Comparison of ENCODE assay signal across 8 mouse cellular contexts in the genomic region with DNA sequence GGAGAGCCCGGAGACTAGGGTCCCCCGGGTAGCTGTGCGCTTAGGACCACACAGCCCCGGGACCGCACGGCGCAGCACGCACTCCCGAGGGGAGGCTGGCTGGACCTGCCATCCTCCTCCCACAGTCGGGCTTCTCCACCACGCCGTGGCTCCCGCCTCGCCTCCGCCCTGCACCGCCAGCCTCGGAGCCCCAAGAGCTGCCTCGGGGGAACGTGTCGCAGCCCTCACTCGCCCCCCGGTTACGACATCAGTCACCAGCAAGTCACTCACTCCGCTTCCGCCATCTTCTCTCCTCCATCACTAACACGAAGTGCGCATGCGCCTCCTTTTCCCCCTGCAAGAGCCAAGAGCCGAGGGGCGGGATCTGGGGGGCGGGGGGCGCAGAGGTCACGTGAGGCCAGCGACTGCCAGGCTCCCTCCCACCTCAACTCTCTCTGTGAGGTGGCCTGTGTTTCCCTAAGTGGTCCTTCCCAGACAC. TPM values are rescaled to one million over a fixed set of nuclear protein-coding genes. Genes with fewer than 3 reads are reported as not detected.
A peak's percentile ranks its signal among the peaks of the same experiment; 100 is the strongest.
DNase-seq lines count a peak whose midpoint lies in the region; ATAC-seq and TF ChIP-seq lines count a peak whose summit lies in the region.

Gene Phc3, minus strand, starts transcription at position 312 of the 478 bp plus-strand sequence.

- H3K79me2 ChIP-seq in CH12.LX (replicated peaks; ENCODE audit: control insufficient read depth, extremely low read depth, insufficient read depth, poor library complexity, severe bottlenecking), result peaks cover 33% of the 10 kb centered on the region

- H3K4me1 ChIP-seq in CH12.LX (ENCODE audit: control insufficient read depth in 1 of 2, insufficient read depth in 2 of 2), result peaks cover 5 to 21% of the 10 kb centered on the region in 2 experiments
- H3K4me1 ChIP-seq in forebrain, embryonic 12.5 days, result peaks cover 8% of the 10 kb centered on the region
- H3K4me1 ChIP-seq in heart, postnatal 0 days (ENCODE audit: control insufficient read depth, insufficient read depth), result peaks cover 15% of the 10 kb centered on the region
- peaks cover 5% of the 10 kb centered on the region for H3K4me1 ChIP-seq in liver, postnatal 0 days (ENCODE audit: insufficient read depth)
- H3K4me1 ChIP-seq in neural tube, embryonic 14.5 days (ENCODE audit: control insufficient read depth, insufficient read depth, low read length), result peaks cover 4% of the 10 kb centered on the region; the same call in 1 of the 2 replicates

- H3K4me2 ChIP-seq in CH12.LX (ENCODE audit: insufficient read depth, low read depth, poor library complexity, severe bottlenecking), result peak within 1 kb of the TSS; percentile 98
- H3K4me2 ChIP-seq in forebrain, embryonic 12.5 days, result peak within 1 kb of the TSS; percentile 55
- peak within 1 kb of the TSS; percentile 73 for H3K4me2 ChIP-seq in heart, postnatal 0 days (ENCODE audit: low read depth, low read length)
- peak within 1 kb of the TSS; percentile 84 for H3K4me2 ChIP-seq in liver, postnatal 0 days (ENCODE audit: low read depth, low read length)
- peak within 1 kb of the TSS; percentile 59 for H3K4me2 ChIP-seq in neural tube, embryonic 14.5 days (ENCODE audit: low read depth, low read length)

- under 1% methylated on average over 29 of the region's 34 CpGs for WGBS in forebrain, embryonic 12.5 days
- WGBS in heart, postnatal 0 days, result under 1% methylated on average over 18 of the region's 34 CpGs
- under 1% methylated on average over 25 of the region's 34 CpGs for WGBS in liver, postnatal 0 days (ENCODE audit: insufficient replicate concordance)
- under 1% methylated on average over 31 of the region's 34 CpGs for WGBS in neural tube, embryonic 14.5 days

- TF ChIP-seq EP300 in CH12.LX (IDR thresholded peaks at IDR 0.05; ENCODE audit: low read length), result no peak
- TF ChIP-seq EP300 in heart, postnatal 0 days (IDR thresholded peaks at IDR 0.05; ENCODE audit: low read depth), result no peak
- TF ChIP-seq EP300 in liver, postnatal 0 days (IDR thresholded peaks at IDR 0.05; ENCODE audit: low read depth), result no peak

- no peaks in the 10 kb centered on the region for H3K27me3 ChIP-seq in CH12.LX (replicated peaks)
- H3K27me3 ChIP-seq in forebrain, embryonic 12.5 days, result no peaks in the 10 kb centered on the region
- no peaks in the 10 kb centered on the region for H3K27me3 ChIP-seq in heart, postnatal 0 days (ENCODE audit: control insufficient read depth, insufficient read depth, low read length)
- H3K27me3 ChIP-seq in liver, postnatal 0 days (ENCODE audit: insufficient read depth, low read length), result no peaks in the 10 kb centered on the region
- H3K27me3 ChIP-seq in neural tube, embryonic 14.5 days (ENCODE audit: control insufficient read depth, insufficient read depth, low read length), result peaks cover 4% of the 10 kb centered on the region; the same call in 1 of the 2 replicates

- H3K36me3 ChIP-seq in CH12.LX (replicated peaks in 1 of 2; ENCODE audit: control insufficient read depth in 1 of 2, insufficient read depth in 1 of 2, low read length in 1 of 2), result peaks cover 9 to 23% of the 10 kb centered on the region in 2 experiments
- peaks cover 17% of the 10 kb centered on the region for H3K36me3 ChIP-seq in forebrain, embryonic 12.5 days (replicated peaks)
- H3K36me3 ChIP-seq in heart, postnatal 0 days (replicated peaks; ENCODE audit: control insufficient read depth, insufficient read depth, low read length), result peaks cover 20% of the 10 kb centered on the region
- H3K36me3 ChIP-seq in liver, postnatal 0 days (replicated peaks; ENCODE audit: insufficient read depth, low read length), result peaks cover 13% of the 10 kb centered on the region
- H3K36me3 ChIP-seq in neural tube, embryonic 14.5 days (ENCODE audit: control insufficient read depth, insufficient read depth, low read length), result peaks cover 4% of the 10 kb centered on the region; the same call in 1 of the 2 replicates

- ATAC-seq in forebrain, embryonic 12.5 days (ENCODE audit: low FRiP score), result peak; percentile 94
- peak; percentile 88 for ATAC-seq in heart, postnatal 0 days (ENCODE audit: insufficient read depth, low read depth)
- ATAC-seq in liver, postnatal 0 days, result peak; percentile 86
- ATAC-seq in neural tube, embryonic 14.5 days (ENCODE audit: low read depth), result peak; percentile 94

- no peak for TF ChIP-seq CTCF in CH12.LX (conservative IDR thresholded peaks at IDR 0.05 in 1 of 2, IDR thresholded peaks at IDR 0.05 in 1 of 2; ENCODE audit: low read depth in 2 of 2, low read length in 2 of 2)
- no peak for TF ChIP-seq CTCF in heart, postnatal 0 days (IDR thresholded peaks at IDR 0.05; ENCODE audit: low read depth)
- TF ChIP-seq CTCF in liver, postnatal 0 days (IDR thresholded peaks at IDR 0.05; ENCODE audit: low read depth), result no peak

- H3K4me3 ChIP-seq in CH12.LX (replicated peaks in 1 of 3; ENCODE audit: low read depth in 2 of 3, low read length in 2 of 3, poor library complexity in 1 of 3), result peak within 1 kb of the TSS; percentile 88 to 99 (median 89)
- peak within 1 kb of the TSS; percentile 99 for H3K4me3 ChIP-seq in forebrain, embryonic 12.5 days (replicated peaks)
- peak within 1 kb of the TSS; percentile 99 for H3K4me3 ChIP-seq in heart, postnatal 0 days (ENCODE audit: low read depth, low read length)
- peak within 1 kb of the TSS; percentile 83 for H3K4me3 ChIP-seq in liver, postnatal 0 days (ENCODE audit: low read depth, low read length)
- peak within 1 kb of the TSS; percentile 98 for H3K4me3 ChIP-seq in neural tube, embryonic 14.5 days (ENCODE audit: low read depth, low read length)

- H3K9me3 ChIP-seq in CH12.LX (replicated peaks; ENCODE audit: low read length), result no peaks in the 10 kb centered on the region
- no peaks in the 10 kb centered on the region for H3K9me3 ChIP-seq in forebrain, embryonic 12.5 days
- no peaks in the 10 kb centered on the region for H3K9me3 ChIP-seq in heart, postnatal 0 days (replicated peaks; ENCODE audit: control insufficient read depth, low read length)
- no peaks in the 10 kb centered on the region for H3K9me3 ChIP-seq in liver, postnatal 0 days (ENCODE audit: low read length)
- no peaks in the 10 kb centered on the region for H3K9me3 ChIP-seq in neural tube, embryonic 14.5 days (ENCODE audit: control insufficient read depth, low read length)

- dilution Hi-C loops in CH12.LX (cut with MboI; ENCODE audit: extremely low pct_ligation_motif_present, extremely low pct_unique_long_range_greater_than_20kb, low sequenced_read_pairs), result no loop called here

- H3K27ac ChIP-seq in CH12.LX (ENCODE audit: insufficient read depth, low read depth), result peak within 1 kb of the TSS; percentile 40
- H3K27ac ChIP-seq in forebrain, embryonic 12.5 days, result peak within 1 kb of the TSS; percentile 86
- peak within 1 kb of the TSS; percentile 95 for H3K27ac ChIP-seq in heart, postnatal 0 days (ENCODE audit: low read depth)
- H3K27ac ChIP-seq in liver, postnatal 0 days (ENCODE audit: low read depth), result peak within 1 kb of the TSS; percentile 77
- peak within 1 kb of the TSS; percentile 86 for H3K27ac ChIP-seq in neural tube, embryonic 14.5 days (ENCODE audit: low read depth, low read length)

- peak within 1 kb of the TSS; percentile 66 for H3K9ac ChIP-seq in CH12.LX (ENCODE audit: insufficient read depth, low read depth)
- H3K9ac ChIP-seq in forebrain, embryonic 12.5 days, result peak within 1 kb of the TSS; percentile 91
- H3K9ac ChIP-seq in heart, postnatal 0 days (replicated peaks; ENCODE audit: low read depth, low read length), result peak within 1 kb of the TSS; percentile 97
- peak within 1 kb of the TSS; percentile 90 for H3K9ac ChIP-seq in liver, postnatal 0 days (replicated peaks)
- peak within 1 kb of the TSS; percentile 90 for H3K9ac ChIP-seq in neural tube, embryonic 14.5 days (replicated peaks; ENCODE audit: low read depth, low read length)

- TF ChIP-seq POLR2A in CH12.LX (IDR thresholded peaks at IDR 0.05; ENCODE audit: low read depth, low read length), result peak; percentile 87

- no peak for TF ChIP-seq RAD21 in CH12.LX (IDR thresholded peaks at IDR 0.05; ENCODE audit: low read depth, low read length)

- in situ Hi-C loops in CH12.LX (cut with MboI; ENCODE audit: low pct_ligation_motif_present, low pct_unique_long_range_greater_than_20kb, low sequenced_read_pairs), result loop anchor here (25.0 kb wide), 1 partner anchor 107 kb away; the partner anchor contains the start of gene Gpr160

- peak; percentile 97 for DNase-seq in CH12.LX (ENCODE audit: extremely low read depth)
- peak; percentile 88 for DNase-seq in c-Kit-positive CD71-positive TER-119-negative erythroid progenitor cells, embryonic 14.5 days (ENCODE audit: low read depth)
- DNase-seq in heart, postnatal 0 days (ENCODE audit: low spot score), result peak; percentile 92
- DNase-seq in kidney, postnatal 4 days, result peak; percentile 95 to 96
- peak; percentile 95 for DNase-seq in liver, postnatal 0 days
- peak; percentile 95 for DNase-seq in testis, postnatal 10 days (ENCODE audit: low spot score)

TF ChIP-seq in CH12.LX, 34 proteins besides CTCF, POLR2A, EP300 and RAD21 (continues in another document):
- TF ChIP-seq ZC3H11A (IDR thresholded peaks at IDR 0.05; ENCODE audit: low read depth, low read length) (no peak), USF2 (conservative IDR thresholded peaks at IDR 0.05; ENCODE audit: low read depth, low read length) (peak; percentile 90), TCF12 (IDR thresholded peaks at IDR 0.05; ENCODE audit: low read depth, low read length) (peak; percentile 80; the same call in 1 of the 2 replicates), POLR2AphosphoS2 (IDR thresholded peaks at IDR 0.05; ENCODE audit: low read depth, low read length) (no peak), MEF2A (IDR thresholded peaks at IDR 0.05; ENCODE audit: borderline replicate concordance, low read depth, low read length) (0 out of 2 replicates have a peak, but pooled peaks have one; percentile 22), MAX (IDR thresholded peaks at IDR 0.05; ENCODE audit: low read length) (peak; percentile 78), PAX5 (IDR thresholded peaks at IDR 0.05; ENCODE audit: low read length) (no peak), GABPA (IDR thresholded peaks at IDR 0.05; ENCODE audit: insufficient replicate concordance, low read depth, low read length) (no peak), NELFE (IDR thresholded peaks at IDR 0.05; ENCODE audit: low read depth, low read length) (peak; percentile 82), NRF1 (IDR thresholded peaks at IDR 0.05; ENCODE audit: low read depth, low read length) (peak; percentile 88), IRF4 (IDR thresholded peaks at IDR 0.05; ENCODE audit: low read depth, low read length) (peak; percentile 21; the same call in 1 of the 2 replicates)

RNA-seq across cellular contexts. Expression of gene Phc3, which starts in this region (rescaled TPM):
- 8.4 and 9.2 TPM in 2 replicates for total RNA-seq in CH12.LX (2012; rRNA removed)
- 8.8 and 10.3 TPM in 2 replicates for total RNA-seq in CH12.LX (2014; rRNA removed)
- polyA plus RNA-seq in CH12.LX (2012; ENCODE audit: insufficient read length, low read depth), result 10.9 and 13.5 TPM in 2 replicates
- polyA plus RNA-seq in forebrain, embryonic 12.5 days (2016; fragmentation: Nextera tagmentation; extraction: Ambion mirVana), result 6.9 and 7.5 TPM in 2 replicates
- 10.3 and 14.5 TPM in 2 replicates for total RNA-seq in heart, postnatal 0 days (2014; rRNA removed; ENCODE audit: low replicate concordance)
- 3.3 and 3.6 TPM in 2 replicates for polyA plus RNA-seq in heart, postnatal 0 days (2015; fragmentation: Nextera tagmentation; extraction: Ambion mirVana)
- polyA plus RNA-seq in liver, postnatal 0 days (2015; fragmentation: Nextera tagmentation; extraction: Ambion mirVana), result 1.4 TPM in 2 replicates
- 11.0 and 13.5 TPM in 2 replicates for polyA plus RNA-seq in neural tube, embryonic 14.5 days (2014; fragmentation: Nextera tagmentation; extraction: Ambion mirVana)

Comparison
In these comparisons a context has a peak if more than half of its experiments do, and no peak if none do; other contexts are left out.
1. Peak in every context shown above with its lines: DNase-seq, ATAC-seq, H3K4me3 ChIP-seq and H3K27ac ChIP-seq.
2. H3K27ac ChIP-seq: peak in every context shown above with its lines; median percentile 95 in heart, postnatal 0 days; 86 in forebrain, embryonic 12.5 days; 86 in neural tube, embryonic 14.5 days; 77 in liver, postnatal 0 days; 40 in CH12.LX.